Mouse (Mus musculus): Measurements from ENCODE around the gene Abcc12. TPM values are rescaled to one million over a fixed set of nuclear protein-coding genes. Genes with fewer than 3 reads are reported as not detected.

Abcc12 gene
- total and polyA plus RNA-seq, 3 experiments, result not detected

- Histone ChIP-seq H3K27me3 (ENCODE audit: control insufficient read depth in 1 of 2, insufficient read depth in 2 of 2, low read length in 2 of 2) (no peaks in the 10 kb centered on the region), H3K4me3 (ENCODE audit: control insufficient read depth in 1 of 2, insufficient read depth in 1 of 2, low read depth in 2 of 2, low read length in 2 of 2) (peak overlapping the region in 1 of 2 experiments; percentile 37; a peak in 1 of 4 replicates), H3K4me1 (ENCODE audit: control insufficient read depth in 1 of 2, insufficient read depth in 2 of 2, low read length in 2 of 2) (peaks cover 0 to 3% of the 10 kb centered on the region in 2 experiments; a peak in 1 of 4 replicates), H3K27ac (ENCODE audit: control insufficient read depth, low read depth, low read length) (no peak overlapping the region), H3K79me2 (ENCODE audit: control insufficient read depth, insufficient read depth, low read length, poor library complexity) (no peaks in the 10 kb centered on the region), H3K9me3 (replicated peaks; ENCODE audit: insufficient read depth, low read length) (no peaks in the 10 kb centered on the region), H3K36me3 (ENCODE audit: control insufficient read depth in 1 of 2, insufficient read depth in 2 of 2, low read length in 2 of 2) (no peaks in the 10 kb centered on the region; a peak in 1 of 4 replicates), H3K9ac (ENCODE audit: control insufficient read depth, low read depth, low read length, poor library complexity, severe bottlenecking) (no peak overlapping the region)
- TF ChIP-seq ZC3H11A (IDR thresholded peaks at IDR 0.05; ENCODE audit: low read depth, low read length), result no peak
- TF ChIP-seq KAT2A (conservative IDR thresholded peaks at IDR 0.05; ENCODE audit: low read depth, low read length), result no peak
- no peak for TF ChIP-seq POLR2AphosphoS2 (IDR thresholded peaks at IDR 0.05; ENCODE audit: low read length)
- no peak for TF ChIP-seq RAD21 (IDR thresholded peaks at IDR 0.05; ENCODE audit: low read depth, low read length)
- TF ChIP-seq POLR2AphosphoS5 (IDR thresholded peaks at IDR 0.05; ENCODE audit: borderline replicate concordance, low read depth, low read length), result no peak
- no peak for TF ChIP-seq MAFK (IDR thresholded peaks at IDR 0.05; ENCODE audit: borderline replicate concordance, low read depth, low read length)
- no peak for TF ChIP-seq ZKSCAN1 (IDR thresholded peaks at IDR 0.05; ENCODE audit: low read depth, low read length)
- no peak for TF ChIP-seq USF1 (IDR thresholded peaks at IDR 0.05; ENCODE audit: low read depth, low read length)
- no peak for TF ChIP-seq TAL1 (IDR thresholded peaks at IDR 0.05; ENCODE audit: low read length)
- no peak for TF ChIP-seq MYB (IDR thresholded peaks at IDR 0.05; ENCODE audit: low read depth, low read length)
- TF ChIP-seq MEF2A (IDR thresholded peaks at IDR 0.05; ENCODE audit: extremely low read depth, insufficient replicate concordance, low read depth, low read length, poor library complexity, severe bottlenecking), result no peak
- TF ChIP-seq MAX (IDR thresholded peaks at IDR 0.05; ENCODE audit: low read length), result no peak
- TF ChIP-seq UBTF (IDR thresholded peaks at IDR 0.05; ENCODE audit: borderline replicate concordance, insufficient read depth, low read depth, low read length), result no peak
- peak; percentile 6 for DNase-seq (ENCODE audit: low read depth, low spot score)
Measured at GRCm38 (mm10) chr8:86484244-86484643, 96.2 kb downstream of the Abcc12 start.

- H3K9ac ChIP-seq (ENCODE audit: control insufficient read depth, low read depth, low read length, poor library complexity, severe bottlenecking), result no peak overlapping the region
- H3K4me1 ChIP-seq (ENCODE audit: control insufficient read depth in 1 of 2, insufficient read depth in 2 of 2, low read length in 2 of 2), result peaks cover 0 to 3% of the 10 kb centered on the region in 2 experiments; a peak in 1 of 4 replicates
- no peak overlapping the region for H3K27ac ChIP-seq (ENCODE audit: control insufficient read depth, low read depth, low read length)
- no peak overlapping the region for H3K4me3 ChIP-seq (ENCODE audit: control insufficient read depth in 1 of 2, insufficient read depth in 1 of 2, low read depth in 2 of 2, low read length in 2 of 2)
- no peaks in the 10 kb centered on the region for H3K9me3 ChIP-seq (replicated peaks; ENCODE audit: insufficient read depth, low read length)
- H3K27me3 ChIP-seq (ENCODE audit: control insufficient read depth in 1 of 2, insufficient read depth in 2 of 2, low read length in 2 of 2), result no peaks in the 10 kb centered on the region
- no peak for TF ChIP-seq CHD1 (IDR thresholded peaks at IDR 0.05; ENCODE audit: low read depth, low read length)
- TF ChIP-seq NELFE (IDR thresholded peaks at IDR 0.05; ENCODE audit: low read depth, low read length), result no peak
- no peak for TF ChIP-seq TCF12 (IDR thresholded peaks at IDR 0.05; ENCODE audit: low read depth, low read length)
- TF ChIP-seq MEF2A (IDR thresholded peaks at IDR 0.05; ENCODE audit: extremely low read depth, insufficient replicate concordance, low read depth, low read length, poor library complexity, severe bottlenecking), result no peak
- TF ChIP-seq MAFK (IDR thresholded peaks at IDR 0.05; ENCODE audit: borderline replicate concordance, low read depth, low read length), result no peak
- TF ChIP-seq POLR2AphosphoS5 (IDR thresholded peaks at IDR 0.05; ENCODE audit: borderline replicate concordance, low read depth, low read length), result no peak
- no peak for TF ChIP-seq TBP (IDR thresholded peaks at IDR 0.05; ENCODE audit: low read depth, low read length)
- TF ChIP-seq CHD2 (IDR thresholded peaks at IDR 0.05; ENCODE audit: low read length), result no peak
- no peak for TF ChIP-seq CTCF (IDR thresholded peaks at IDR 0.05 in 2 of 3, conservative IDR thresholded peaks at IDR 0.05 in 1 of 3; ENCODE audit: control insufficient read depth in 1 of 3, insufficient read depth in 1 of 3, low read depth in 2 of 3, low read length in 3 of 3, poor library complexity in 1 of 3, severe bottlenecking in 1 of 3)
- H3K36me3 ChIP-seq (ENCODE audit: control insufficient read depth in 1 of 2, insufficient read depth in 2 of 2, low read length in 2 of 2), result no peaks in the 10 kb centered on the region; a peak in 1 of 4 replicates
- H3K79me2 ChIP-seq (ENCODE audit: control insufficient read depth, insufficient read depth, low read length, poor library complexity), result no peaks in the 10 kb centered on the region
- no peak for DNase-seq (ENCODE audit: low read depth, low spot score)
Measured at GRCm38 (mm10) chr8:86482116-86482515, 98.4 kb downstream of the Abcc12 start.

Data from MEL (cell line).